Mouse (Mus musculus) embryo, embryonic 11 days (tissue): ENCODE results near the gene Trpc5.

Source experiments
- DNase-seq: peaks from one replicate; pipeline ENCODE4 v3.0.0-alpha.2; 2015

Trpc5 gene

DNA sequence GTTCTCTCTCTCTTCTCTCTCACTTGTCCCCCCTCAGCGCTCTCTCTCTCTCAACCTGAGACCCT is at the start of gene Trpc5:
TSS of gene Trpc5 (minus strand) at position 39 of the 65 bp plus-strand sequence.
- no peak for DNase-seq

DNA sequence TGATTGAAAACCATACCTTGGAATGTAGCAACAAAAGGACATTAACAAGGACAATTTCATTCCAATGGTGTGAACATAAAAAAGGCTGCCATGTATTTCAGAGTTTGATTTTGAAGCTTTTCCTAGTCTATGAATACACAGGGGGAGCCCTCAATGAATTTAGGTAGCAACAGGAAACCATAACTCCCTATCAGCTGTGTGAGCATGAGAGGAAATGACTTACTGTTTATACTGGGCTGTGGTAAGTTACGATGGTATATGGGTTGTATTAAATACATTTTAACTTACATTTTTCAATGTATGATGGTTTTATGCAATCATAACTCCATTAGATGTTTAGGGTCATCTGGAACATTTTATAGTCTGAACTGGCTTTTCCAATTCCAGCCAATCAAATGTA is 28.4 kb upstream of the Trpc5 start:
- DNase-seq, result no peak

DNA sequence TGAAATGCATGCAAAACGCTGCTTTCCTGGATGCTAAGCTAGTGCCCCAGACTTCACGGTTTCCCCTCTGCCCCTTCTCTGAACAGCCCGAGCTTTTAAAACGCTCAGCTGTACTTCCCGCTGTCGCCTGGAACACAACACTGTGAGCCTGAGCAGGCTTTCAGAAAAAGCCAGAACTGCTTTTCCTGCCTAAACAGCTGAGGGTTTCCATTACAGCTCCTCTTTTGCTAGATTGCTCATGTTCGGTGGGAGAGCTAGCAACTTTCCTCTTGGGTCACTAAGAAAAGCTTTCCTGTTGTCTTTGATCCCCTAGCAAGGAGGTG is 1.8 kb upstream of the Trpc5 start:
- peak; percentile 28 for DNase-seq

DNA sequence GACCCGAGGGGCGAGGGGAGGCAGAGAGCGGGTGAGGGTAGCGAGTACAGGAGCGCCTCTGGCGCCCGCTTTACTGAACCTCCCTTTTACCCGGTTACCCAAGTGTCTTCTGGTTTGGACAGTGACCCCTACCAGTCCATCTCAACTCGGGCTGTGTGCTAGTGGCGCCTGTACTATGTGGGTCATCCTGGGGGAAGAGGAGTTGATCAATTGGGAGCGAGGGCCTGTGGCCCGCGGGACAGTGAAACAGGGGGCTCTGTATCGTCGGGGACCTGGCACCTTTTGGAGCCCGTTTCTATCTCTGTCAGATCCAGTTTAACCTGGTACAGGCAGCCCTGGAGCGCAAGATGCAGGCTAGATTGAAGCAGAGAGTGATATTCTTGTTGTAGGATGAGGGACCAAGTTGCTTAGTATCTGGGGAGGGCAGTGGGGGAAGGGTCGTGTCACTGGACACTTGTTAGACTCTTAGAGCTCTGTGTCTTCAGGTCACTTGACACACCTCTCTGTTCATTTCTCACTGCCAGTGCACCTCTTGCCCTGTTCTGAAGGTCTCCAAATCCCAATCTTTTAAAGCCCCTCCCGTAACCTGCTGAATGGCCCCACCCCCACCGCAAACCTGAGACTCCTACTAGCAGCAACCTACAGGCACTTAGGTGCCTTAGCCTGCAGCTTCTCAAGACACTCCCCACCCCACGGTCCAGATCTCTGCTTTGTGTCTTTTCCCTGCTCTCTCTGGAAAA is 1.3 kb upstream of the Trpc5 start:
- DNase-seq, result no peak

DNA sequence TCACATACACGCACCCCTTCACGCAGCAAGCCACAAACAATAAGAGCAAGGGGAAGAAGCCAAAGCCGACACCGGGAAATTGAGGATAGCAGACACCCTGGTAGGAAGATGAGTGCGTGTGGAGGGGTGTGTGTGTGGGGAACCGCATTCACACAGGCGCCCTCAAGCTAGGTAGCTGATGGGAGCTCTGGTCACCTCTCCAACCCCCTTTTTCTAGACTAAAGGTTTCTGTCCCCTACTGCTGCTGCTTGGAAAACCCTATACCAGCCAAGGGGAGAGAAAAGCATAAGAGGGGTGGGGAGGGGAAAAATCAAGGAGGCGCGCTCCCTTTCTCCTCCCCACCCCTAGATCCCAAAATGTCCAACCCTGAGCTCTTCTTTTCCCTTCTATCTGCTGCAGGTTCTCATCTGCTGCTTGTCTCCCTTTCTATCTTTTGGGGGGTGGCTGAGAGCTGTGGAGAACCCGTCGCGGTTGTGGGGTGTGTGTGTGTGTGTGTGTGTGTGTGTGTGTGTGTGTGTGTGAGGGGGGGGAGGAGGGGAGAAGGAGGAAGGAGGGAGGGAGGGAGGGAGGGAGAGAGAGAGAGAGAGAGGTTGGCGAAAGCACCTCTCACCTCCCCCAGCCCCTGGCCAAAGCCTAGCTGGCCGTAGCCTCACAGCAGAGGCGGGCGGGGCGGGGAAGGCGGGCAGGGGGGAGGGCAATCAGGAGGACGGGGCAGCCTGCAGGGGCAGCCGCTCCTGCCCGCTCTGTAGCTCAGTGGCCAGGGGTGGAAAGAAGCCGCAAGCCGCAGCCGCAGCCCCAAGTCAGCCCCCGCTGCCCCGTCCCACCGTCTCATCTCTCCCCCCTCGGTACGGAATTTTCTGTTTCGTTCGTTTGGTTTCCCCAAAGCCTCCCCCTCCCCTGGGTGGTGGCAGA is 483 bp upstream of the Trpc5 start, which contains the start of gene Rtl4:
TSS of gene Rtl4 (plus strand) at position 701 of the 912 bp plus-strand sequence.
- peak; percentile 20 for DNase-seq

DNA sequence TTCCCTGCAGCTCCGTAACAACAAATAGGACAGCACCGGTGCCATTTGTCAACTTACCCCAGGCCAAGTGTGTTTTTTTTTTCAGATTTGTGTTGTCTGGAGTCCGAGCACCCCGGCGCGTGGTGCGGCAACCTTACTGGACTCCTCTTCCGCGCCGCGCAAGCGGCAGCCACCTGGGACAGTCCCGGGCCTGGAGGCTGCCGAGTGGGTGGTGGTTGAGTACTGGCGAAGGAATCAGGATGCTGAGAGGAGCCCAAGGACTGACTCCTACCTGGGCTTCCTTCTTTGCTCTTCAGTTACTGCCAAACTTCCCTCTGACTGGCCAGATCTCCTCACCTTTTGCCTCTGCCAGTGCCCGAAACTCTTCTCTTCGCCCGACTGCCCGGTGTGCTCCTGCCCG is 238 bp downstream of the Trpc5 start:
- DNase-seq, result peak; percentile 2

DNA sequence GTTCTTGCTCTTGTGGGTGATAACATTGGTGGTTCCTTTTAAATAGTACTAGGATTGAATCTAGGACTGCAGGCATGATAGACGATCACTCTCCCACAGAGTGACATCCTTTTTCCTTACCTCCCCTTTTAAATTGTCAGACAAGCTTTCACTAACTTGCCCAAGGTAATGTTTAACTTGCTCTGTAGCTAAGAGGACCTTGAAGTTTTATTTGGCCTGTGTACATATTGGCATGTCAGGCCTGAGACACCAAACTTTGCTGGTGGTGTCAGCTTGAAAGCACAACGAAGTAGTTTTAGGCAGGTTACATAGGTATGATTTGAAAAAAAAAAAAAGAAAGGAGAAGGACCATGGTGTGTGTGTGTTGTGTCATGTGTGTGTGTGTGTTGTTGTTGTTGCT is 35.8 kb downstream of the Trpc5 start:
- DNase-seq, result no peak

DNA sequence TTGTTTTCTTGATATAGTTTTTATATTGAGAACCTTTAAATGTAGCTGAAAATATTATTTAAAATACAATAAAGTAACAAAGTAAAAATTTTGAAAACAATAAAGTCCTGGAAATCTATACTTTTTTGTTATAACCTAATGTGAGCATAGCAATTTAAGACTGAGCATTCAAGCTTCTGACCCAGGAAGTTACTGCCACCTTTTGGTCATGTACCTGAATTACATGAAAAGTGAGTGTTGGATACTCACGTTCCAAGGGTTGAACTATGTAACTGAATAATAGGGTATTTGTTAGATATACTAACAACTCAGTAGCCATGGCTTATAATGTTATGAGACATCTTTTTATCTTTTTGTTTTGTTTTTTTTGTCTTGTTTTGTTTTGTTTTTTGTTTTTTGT is 42.6 kb downstream of the Trpc5 start:
- peak; percentile 2 for DNase-seq

DNA sequence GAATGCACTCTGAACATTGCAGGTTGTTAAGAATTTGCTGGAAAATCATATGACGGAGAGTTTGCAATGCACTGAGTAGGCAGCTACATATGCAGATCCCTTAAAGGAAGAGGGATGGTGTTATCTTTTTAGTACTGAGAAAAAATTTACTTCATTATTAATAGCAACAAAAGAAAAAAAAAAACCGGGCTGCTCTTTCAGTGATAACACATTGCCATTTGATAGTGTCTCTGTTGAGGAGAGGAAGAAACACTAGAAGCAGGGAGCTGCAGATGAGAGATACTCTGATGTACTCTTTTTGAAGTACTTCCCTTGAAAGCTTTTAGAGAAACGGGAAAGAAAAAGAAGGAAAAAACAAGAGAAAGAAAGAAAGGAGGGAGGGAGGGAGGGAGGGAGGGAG is 43.2 kb downstream of the Trpc5 start:
- no peak for DNase-seq

DNA sequence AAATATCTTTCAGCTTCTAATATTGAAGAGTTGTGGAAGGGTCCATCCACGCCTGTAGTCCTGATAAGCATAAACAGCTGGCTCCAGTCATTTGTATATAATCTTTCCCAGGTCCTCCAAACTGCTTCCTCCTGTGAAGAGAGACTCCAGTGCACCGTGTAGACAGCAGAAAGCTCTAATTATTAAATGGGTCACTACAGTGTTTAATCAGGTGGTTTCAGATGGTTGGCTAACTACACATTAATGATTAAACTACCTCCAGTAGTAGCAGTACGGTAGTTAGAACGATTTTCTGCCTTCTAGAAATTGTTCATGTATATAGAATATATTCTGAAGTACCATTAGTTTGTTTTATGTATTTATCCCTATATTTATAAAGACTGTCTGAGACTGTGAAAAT is 75.2 kb downstream of the Trpc5 start:
- DNase-seq, result no peak

DNA sequence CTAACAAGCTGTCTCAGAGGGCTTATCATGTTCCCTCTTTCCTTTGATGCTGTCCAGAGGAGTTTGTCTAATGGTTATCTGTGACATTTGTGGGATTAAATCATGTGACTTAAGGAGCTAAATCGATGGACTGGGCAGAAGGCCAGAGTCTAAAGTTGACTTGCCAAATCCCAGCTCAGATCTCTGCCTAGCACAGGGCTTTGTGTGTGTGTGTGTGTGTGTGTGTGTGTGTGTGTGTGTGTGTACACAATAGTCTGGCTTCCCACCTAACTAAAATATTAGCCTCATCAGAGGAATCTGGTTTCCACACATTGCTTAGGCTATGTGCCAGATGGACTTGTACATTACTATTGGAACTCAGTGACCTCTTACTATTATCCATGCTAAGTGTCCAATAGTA is 151.5 kb downstream of the Trpc5 start:
- no peak for DNase-seq

DNA sequence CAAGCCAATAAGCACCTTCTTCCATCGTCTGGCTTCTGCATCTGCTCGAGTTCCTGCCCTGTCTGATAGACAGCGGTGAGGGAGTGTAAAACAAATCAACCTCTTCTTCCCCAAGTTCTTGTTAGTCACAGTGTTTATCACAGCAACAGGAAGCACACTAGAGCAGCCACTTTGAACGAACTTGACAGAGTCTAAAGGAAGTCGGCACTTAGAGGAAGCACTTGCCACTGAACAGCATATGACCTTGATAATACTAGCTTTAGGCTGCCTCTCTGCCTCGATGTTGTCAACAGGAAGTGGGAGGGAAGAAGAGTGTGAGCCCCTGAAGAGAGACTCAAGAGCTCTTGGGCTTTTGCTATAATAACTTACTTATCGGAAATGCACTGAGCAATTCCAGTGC is 161.9 kb downstream of the Trpc5 start:
- no peak for DNase-seq

DNA sequence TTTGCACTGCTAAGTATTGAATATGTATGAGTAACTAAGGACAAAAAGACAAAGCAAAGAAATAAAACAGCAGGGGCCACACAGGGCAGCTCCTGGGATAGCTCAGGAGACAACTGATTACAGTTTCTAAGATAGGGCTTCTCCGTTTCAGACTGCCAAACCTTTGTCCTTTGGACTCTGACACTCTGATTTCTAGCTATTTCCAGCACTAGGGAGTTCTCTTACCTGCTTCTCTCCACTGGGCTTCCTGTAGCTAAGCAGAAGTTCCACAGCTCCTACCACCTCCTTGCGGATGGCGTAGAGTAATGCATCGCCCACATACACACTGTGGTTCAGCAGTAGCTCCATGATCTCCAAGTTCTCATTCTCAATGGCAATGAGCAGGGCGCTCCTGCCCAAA is 164.7 kb downstream of the Trpc5 start:
- DNase-seq, result no peak

DNA sequence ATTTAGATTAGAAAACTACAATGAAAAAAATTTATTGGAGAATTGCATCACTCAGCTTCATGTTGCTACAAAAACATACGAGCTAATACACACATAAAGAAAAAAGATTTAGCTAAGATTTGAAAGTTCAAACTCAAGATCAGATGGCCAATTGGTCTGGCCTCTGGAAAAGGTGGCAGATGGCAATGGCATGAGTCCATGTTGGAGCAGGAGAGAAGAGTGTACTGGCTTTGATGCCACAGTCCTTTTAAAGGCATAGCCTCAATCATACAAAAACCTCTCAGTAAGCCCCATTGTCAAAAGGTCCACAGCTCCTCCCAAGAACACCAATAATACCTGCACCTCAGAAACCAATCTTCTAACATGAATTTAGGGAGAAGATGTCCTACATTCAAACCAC is 196.6 kb downstream of the Trpc5 start:
- no peak for DNase-seq

DNA sequence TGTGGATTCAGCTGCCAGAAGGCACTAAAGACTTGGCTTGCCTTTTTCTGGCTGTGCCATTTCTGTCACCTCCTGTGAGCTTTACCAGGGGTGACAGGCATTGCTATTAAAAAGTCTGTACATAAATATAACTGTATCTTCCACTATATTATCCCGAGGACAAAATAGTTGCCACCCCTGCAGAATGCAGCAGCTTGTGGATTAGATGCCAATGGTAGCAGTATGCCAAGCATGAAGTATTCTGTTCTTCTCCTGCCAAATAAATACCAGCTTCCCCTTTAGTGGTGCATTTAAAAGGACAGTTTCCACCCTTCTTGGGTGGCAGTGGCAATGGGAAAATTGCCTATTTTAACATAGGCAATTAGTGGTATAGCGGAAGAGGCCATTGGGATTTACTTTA is 223.6 kb downstream of the Trpc5 start:
- no peak for DNase-seq

DNA sequence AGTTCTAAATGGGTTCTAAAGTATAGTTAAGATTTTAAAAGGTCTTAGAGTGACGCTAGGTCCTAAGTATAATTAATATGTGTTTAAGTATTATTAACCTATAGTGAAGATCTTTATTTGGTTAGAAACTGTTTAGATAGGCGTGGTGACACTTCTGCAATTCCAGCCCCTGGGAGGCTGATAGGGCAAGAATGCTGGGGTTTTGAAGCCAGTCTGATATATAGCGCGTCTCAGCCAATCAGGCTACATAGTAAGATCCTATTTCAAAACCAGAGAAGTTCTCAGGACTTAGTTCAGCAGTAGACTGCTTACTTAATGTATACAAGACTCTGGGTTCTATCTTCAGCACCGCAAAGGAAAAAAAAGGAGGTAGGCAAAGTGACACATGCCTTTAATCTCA is 231.7 kb downstream of the Trpc5 start, which contains the start of gene Trpc5os:
TSS of gene Trpc5os (plus strand) at position 301 of the 400 bp plus-strand sequence.
- DNase-seq, result no peak

DNA sequence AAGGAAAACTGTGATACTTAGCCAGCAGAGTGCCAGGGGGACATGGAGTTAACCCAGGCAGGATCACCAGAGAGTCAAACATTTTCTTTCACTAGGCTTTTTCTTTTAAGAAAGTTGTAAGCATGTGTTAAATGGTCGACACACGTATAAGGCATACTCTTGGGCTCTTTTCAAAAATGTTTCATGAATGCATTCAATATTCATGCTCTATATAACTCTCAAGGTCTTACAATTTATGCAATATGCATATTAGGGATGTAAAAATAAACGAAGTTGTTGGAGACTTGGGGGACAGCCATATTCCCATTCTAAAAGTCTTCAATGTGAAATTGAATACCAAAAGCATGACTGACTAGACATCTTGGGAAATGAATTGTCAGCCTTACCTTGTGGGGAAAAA is 264.1 kb downstream of the Trpc5 start:
- DNase-seq, result no peak

DNA sequence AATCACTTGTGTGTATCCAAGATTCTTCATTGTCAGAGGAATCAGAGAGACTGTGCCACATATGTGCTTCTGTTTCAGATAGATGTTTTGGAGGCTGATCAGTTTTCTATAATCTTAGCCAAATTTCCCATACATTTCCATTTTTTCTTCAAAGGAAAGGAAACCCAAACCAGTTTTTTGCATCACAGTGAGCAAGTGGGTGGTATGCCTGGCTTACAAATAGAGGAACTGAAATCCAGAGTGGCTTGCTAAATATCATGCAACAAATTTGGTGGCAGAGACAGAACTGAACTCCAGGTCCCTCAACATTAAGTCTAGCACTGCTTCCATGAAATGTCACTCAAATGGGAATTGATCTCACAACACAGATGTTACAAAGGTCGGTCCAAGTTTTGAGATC is 266.9 kb downstream of the Trpc5 start:
- no peak for DNase-seq

DNA sequence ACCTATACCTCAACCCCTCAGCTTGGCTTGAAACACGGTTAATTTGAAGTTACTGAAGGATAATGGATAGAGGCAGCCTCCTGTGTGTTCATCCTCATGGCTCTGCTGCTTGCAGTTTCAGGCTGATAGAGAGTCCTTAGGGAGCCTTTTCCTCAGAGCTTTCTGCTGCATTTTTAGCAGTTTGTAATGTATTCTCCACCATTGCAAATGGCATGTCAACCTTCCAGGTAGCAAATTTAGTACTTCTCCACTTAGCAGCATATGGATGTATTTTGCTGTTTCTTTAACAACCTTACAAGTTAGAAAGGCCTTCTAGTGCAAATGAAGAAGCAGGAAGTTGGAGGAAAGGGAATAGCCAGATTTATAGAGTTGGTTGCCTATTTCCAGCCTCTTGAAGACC is 267.7 kb downstream of the Trpc5 start:
- no peak for DNase-seq

DNA sequence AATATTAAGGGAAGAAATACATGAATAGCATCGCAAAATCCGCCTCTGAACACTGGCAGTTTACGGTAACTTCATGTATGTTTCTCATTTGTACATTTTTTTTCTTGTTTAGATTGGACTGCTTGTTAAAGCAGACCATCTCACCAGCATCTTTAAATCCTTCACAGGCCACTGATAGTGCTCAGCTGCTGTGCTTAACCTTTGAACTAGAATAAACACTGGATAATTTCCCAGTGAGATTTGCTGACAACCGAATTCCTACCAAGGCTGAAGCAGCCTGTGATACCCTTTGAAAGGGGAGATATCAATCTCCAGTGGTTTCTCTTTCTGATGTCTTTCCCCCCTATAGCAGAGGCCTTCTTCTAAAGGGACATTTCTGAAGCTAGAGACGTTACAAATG is 279.9 kb downstream of the Trpc5 start:
- no peak for DNase-seq

DNA sequence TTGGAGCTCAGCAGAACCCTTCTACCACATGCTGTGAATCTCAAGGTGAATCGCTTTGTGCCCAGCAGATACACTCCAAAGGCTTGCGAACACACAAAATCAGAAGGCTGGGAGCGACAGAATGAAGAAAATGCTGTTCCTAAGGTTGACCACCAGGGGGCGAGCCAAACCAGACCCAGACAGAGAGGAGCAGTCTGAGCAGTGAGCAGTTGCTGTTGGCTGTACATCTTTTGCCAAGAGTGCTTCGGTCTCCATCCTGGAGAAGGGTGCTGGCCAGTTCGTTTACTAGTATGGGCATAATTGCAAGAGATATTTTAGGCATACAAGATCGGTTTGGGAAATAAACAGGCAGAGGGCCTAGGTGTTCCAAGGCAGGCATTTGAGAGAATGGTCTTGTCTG is 284.5 kb downstream of the Trpc5 start:
- peak; percentile 35 for DNase-seq

DNA sequence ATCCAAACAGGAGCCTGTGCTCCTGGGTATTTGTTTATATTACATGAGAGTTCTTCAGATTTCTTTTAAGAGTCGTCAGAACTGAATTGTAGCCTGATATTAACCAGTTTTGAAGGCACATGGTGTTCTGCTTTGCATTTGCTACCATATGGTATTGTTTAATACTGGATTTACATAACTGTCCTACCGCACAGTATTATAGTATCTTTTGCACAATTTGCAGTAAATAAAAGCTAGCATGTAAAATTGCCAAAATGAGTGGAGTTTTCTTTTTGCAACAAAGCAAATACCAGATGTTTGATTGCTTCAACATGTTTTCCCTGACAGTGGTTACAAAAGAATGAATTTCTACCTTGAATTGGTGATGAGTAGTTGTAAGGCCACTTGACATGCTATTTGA is 313.8 kb downstream of the Trpc5 start:
- DNase-seq, result no peak

DNA sequence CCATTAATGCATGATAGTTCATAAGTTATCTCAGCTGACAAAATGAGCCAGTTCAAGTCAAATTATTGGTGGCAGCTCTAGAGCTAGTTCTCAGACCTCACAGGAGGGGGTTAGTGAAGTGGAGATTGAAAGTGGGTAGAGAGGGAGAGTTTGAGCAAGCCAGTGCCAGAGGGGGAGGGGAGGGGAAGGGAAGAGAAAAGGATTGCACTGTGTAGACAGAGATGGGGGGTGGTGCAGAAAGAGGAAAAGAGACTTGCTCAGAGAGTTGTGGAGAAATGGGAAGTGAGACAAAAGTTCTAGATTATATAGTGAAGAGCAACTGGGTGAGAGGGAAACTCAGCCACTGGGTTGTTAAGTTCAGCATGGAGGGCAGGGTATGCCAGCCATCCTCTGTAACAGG is 349.6 kb downstream of the Trpc5 start:
- no peak for DNase-seq

DNA sequence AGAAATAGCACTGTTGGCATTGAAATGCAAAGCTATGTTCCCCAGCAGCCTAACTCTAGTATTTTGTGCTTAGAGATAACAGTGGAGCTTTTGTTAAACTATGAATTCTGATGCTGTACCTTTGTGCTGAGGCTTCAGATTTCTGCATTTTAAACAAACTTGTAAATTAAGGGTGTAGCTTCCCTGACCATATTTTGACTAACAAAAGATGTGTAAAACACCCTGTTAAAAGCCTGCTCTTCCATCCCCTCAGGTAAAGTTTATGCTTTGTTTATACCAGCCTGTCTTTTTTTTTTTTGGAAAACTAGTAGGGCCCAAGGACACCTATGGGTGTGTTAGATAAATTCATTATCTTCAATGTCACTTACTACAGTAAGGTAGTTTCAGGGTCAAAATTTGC is 350.0 kb downstream of the Trpc5 start:
- DNase-seq, result no peak
